Mouse (Mus musculus): ENCODE measurements around the gene Vps35l. TPM values are rescaled to one million over a fixed set of nuclear protein-coding genes. Genes with fewer than 3 reads are reported as not detected.

The Vps35l gene
- total RNA-seq, 2 experiments from 2014 or later, result 49.5 to 51.6 TPM

- no peak for ATAC-seq (ENCODE audit: poor library complexity, severe bottlenecking)
These were observed 8.2 kb upstream of the Vps35l start for GRCm38 (mm10) chr7:118731781-118732180.

- ATAC-seq (ENCODE audit: poor library complexity, severe bottlenecking), result no peak
These were observed 6.8 kb upstream of the Vps35l start for GRCm38 (mm10) chr7:118733225-118733624.

- no peak for ATAC-seq (ENCODE audit: poor library complexity, severe bottlenecking)
These were observed 1.3 kb upstream of the Vps35l start for GRCm38 (mm10) chr7:118738730-118739129.

GRCm38 (mm10) chr7:118740532-118741338 lies 709 bp downstream of the Vps35l start:
- ATAC-seq (ENCODE audit: poor library complexity, severe bottlenecking), result peak; percentile 93

GRCm38 (mm10) chr7:118742278-118742677 lies 2.3 kb downstream of the Vps35l start:
- 0 out of 2 replicates have a peak, but pooled peaks have one; percentile 24 for ATAC-seq (ENCODE audit: poor library complexity, severe bottlenecking)

GRCm38 (mm10) chr7:118744766-118745165 lies 4.7 kb downstream of the Vps35l start:
- ATAC-seq (ENCODE audit: poor library complexity, severe bottlenecking), result no peak

GRCm38 (mm10) chr7:118747891-118748672 lies 8.1 kb downstream of the Vps35l start:
- no peak for ATAC-seq (ENCODE audit: poor library complexity, severe bottlenecking)

GRCm38 (mm10) chr7:118749706-118750105 lies 9.7 kb downstream of the Vps35l start:
- no peak for ATAC-seq (ENCODE audit: poor library complexity, severe bottlenecking)

- ATAC-seq (ENCODE audit: poor library complexity, severe bottlenecking), result no peak
These were observed 11.6 kb downstream of the Vps35l start for GRCm38 (mm10) chr7:118751625-118752024.

GRCm38 (mm10) chr7:118755756-118756155 lies 15.7 kb downstream of the Vps35l start:
- no peak for ATAC-seq (ENCODE audit: poor library complexity, severe bottlenecking)

GRCm38 (mm10) chr7:118756490-118757265 lies 16.7 kb downstream of the Vps35l start:
- peak; percentile 31; the same call in 1 of the 2 replicates for ATAC-seq (ENCODE audit: poor library complexity, severe bottlenecking)

- ATAC-seq (ENCODE audit: poor library complexity, severe bottlenecking), result no peak
These were observed 18.3 kb downstream of the Vps35l start for GRCm38 (mm10) chr7:118758369-118758768.

- no peak for ATAC-seq (ENCODE audit: poor library complexity, severe bottlenecking)
These were observed 19.3 kb downstream of the Vps35l start for GRCm38 (mm10) chr7:118759372-118759771.

- ATAC-seq (ENCODE audit: poor library complexity, severe bottlenecking), result no peak
These were observed 23.9 kb downstream of the Vps35l start for GRCm38 (mm10) chr7:118763939-118764338.

- ATAC-seq (ENCODE audit: poor library complexity, severe bottlenecking), result no peak
These were observed 24.7 kb downstream of the Vps35l start for GRCm38 (mm10) chr7:118764725-118765124.

GRCm38 (mm10) chr7:118765604-118766003 lies 25.6 kb downstream of the Vps35l start:
- ATAC-seq (ENCODE audit: poor library complexity, severe bottlenecking), result no peak; the same call in 1 of the 2 replicates

- peak; percentile 89 for ATAC-seq (ENCODE audit: poor library complexity, severe bottlenecking)
These were observed 26.2 kb downstream of the Vps35l start for GRCm38 (mm10) chr7:118766119-118766833.

GRCm38 (mm10) chr7:118766834-118767224 lies 26.8 kb downstream of the Vps35l start:
- no peak for ATAC-seq (ENCODE audit: poor library complexity, severe bottlenecking)

GRCm38 (mm10) chr7:118769208-118769607 lies 29.2 kb downstream of the Vps35l start:
- no peak for ATAC-seq (ENCODE audit: poor library complexity, severe bottlenecking)

- no peak for ATAC-seq (ENCODE audit: poor library complexity, severe bottlenecking)
These were observed 29.6 kb downstream of the Vps35l start for GRCm38 (mm10) chr7:118769655-118770054.
